Mouse (Mus musculus) neural tube, embryonic 13.5 days (tissue): Measurements from ENCODE around the gene Gm21663. TPM values are rescaled to one million over a fixed set of nuclear protein-coding genes. Genes with fewer than 3 reads are reported as not detected.

Experiments used
- polyA plus RNA-seq: library from polyadenylated mRNA; unstranded; fragments of >200 nt; fragmentation: Nextera tagmentation; extraction: Ambion mirVana; gene quantifications from 2 replicates; pipeline ENCODE4 v1.2.1, GENCODE M21; 2015

Gene Gm21663
- polyA plus RNA-seq, 1 experiment from 2014 or later, result not detected

Other genes starting within 250 kb of the Gm21663 start
- gene Xrcc2, start 236.6 kb downstream of the Gm21663 start, polyA plus RNA-seq, result 3.2 and 6.4 TPM in 2 replicates
- 22.7 and 25.0 TPM in 2 replicates for gene Actr3b, start 182.4 kb downstream of the Gm21663 start, polyA plus RNA-seq
- gene Gm21671, start 12.0 kb upstream of the Gm21663 start, polyA plus RNA-seq, result not detected in 2 replicates
- gene Gm21680, start 30.3 kb upstream of the Gm21663 start, polyA plus RNA-seq, result not detected in 2 replicates
- 0.20 TPM in 1 of 2 replicates, not detected in the other for gene Gm21698, start 46.3 kb upstream of the Gm21663 start, polyA plus RNA-seq
- not detected in 2 replicates for gene Gm1979, start 62.4 kb upstream of the Gm21663 start, polyA plus RNA-seq
- gene Gm5862, start 80.5 kb upstream of the Gm21663 start, polyA plus RNA-seq, result not detected in 2 replicates
- gene Speer4a, start 97.2 kb upstream of the Gm21663 start, polyA plus RNA-seq, result not detected in 2 replicates
- not detected in 2 replicates for gene Gm7347, start 116.2 kb upstream of the Gm21663 start, polyA plus RNA-seq
- not detected in 2 replicates for gene Gm10471, start 146.9 kb upstream of the Gm21663 start, polyA plus RNA-seq
- gene 5031410I06Rik, start 163.0 kb upstream of the Gm21663 start, polyA plus RNA-seq, result not detected in 2 replicates
- gene Gm10220, start 179.0 kb upstream of the Gm21663 start, polyA plus RNA-seq, result 0.12 and 0.25 TPM in 2 replicates